Mouse (Mus musculus) bone marrow, adult 2 months (tissue): ENCODE results near the gene Mecom.

Experiments
- CTCF ChIP-seq: fragments of 200-500 bp; IDR thresholded peaks from 2 replicates; pipeline ENCODE4 v1.5.1; 2011; ENCODE audit warnings: low read length, control low read depth; ENCODE audit not compliant: control insufficient read depth, insufficient read depth
- POLR2A ChIP-seq: fragments of 200-500 bp; IDR thresholded peaks from 2 replicates; pipeline ENCODE4 v1.6.1; 2011; ENCODE audit warnings: low read depth, mild to moderate bottlenecking, control low read depth, low read length, borderline replicate concordance; ENCODE audit not compliant: control insufficient read depth

DNA sequence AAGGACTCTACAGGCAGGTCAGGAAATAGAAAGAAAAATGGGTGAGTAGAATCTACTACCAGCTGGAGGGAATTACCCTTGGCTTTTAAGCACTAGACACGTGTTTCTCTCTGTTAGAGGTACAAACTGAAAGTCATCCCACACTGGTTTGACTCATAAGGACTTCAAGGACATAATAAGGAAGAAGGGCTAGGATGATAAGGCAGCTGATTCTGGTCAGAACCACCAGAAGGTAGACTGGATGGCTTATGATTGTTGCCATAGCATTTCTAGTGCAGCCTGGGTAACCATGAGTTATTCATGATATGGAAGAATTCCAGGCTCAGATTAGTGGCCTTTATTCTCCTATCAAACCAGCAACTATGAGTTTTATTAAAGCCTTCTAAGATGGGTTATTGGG lies 308.4 kb downstream of the Mecom start:
- no peak for TF ChIP-seq CTCF
- no peak for TF ChIP-seq POLR2A
